Mouse (Mus musculus): ENCODE results near the gene Myof.

Gene Myof

GRCm38 (mm10) chr19:37858406-37859081 is 184.8 kb downstream of the Myof start:
- no peak for DNase-seq

DNA sequence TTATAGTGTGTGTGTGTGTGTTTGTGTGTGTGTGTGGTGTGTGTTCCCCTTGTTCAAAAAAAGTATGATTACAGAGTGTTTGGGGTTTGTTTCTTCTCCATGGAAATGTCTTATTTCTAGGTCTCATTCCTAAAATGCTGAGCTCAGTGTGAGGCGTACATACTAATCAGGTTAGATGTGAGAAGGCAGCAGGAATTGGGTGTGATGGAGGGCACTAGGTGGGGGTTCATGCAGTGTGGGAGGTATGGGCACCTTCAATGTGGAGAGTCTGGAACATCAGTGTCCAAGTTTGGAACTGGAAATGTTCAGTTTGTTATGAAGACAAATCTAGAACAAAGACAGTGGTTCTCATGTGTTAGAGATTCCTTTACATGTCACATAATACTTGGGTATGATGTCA is 191.3 kb downstream of the Myof start:
- no peak for DNase-seq

DNA sequence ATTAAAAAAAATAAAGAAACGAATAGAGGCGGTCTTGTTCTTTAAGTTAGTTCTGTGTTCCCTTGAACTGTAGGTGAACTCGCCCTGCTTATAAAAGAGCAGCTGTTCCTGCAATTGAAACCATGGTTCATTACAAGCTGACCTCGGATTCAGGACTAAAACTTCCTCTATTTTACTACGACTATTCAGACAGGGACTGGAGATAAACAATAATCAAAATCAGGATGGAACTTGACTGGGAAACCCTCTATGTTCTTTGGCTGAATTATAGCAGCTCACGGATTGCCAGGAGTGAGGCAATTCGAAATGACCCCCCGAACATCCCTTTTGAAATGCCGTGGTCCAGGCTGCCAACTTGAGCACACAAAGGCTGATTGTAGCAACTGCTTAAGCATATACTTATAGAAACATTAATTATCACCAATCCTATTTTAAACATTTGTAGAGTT is 191.8 kb downstream of the Myof start:
- DNase-seq = no peak

All from B cell, adult 2 months (primary cell).